Mouse (Mus musculus): ENCODE results near the gene Eddm3b.
"Not testable (repeated sequence)": the region's sequence is repeated elsewhere in the genome, so short reads cannot be mapped to it uniquely, and the experiment has no call there.

Gene Eddm3b

GRCm38 (mm10) chr14:51142568-51142967, 28.3 kb downstream of the Eddm3b start:
- no peak for DNase-seq (ENCODE audit: low read depth, low spot score)

- peak; percentile 69 for DNase-seq (ENCODE audit: low read depth, low spot score)
These were observed 29.1 kb downstream of the Eddm3b start for GRCm38 (mm10) chr14:51143287-51143686.

- DNase-seq (ENCODE audit: low read depth, low spot score) = no peak
These were observed 29.7 kb downstream of the Eddm3b start for GRCm38 (mm10) chr14:51143937-51144336.

GRCm38 (mm10) chr14:51144451-51144850, 30.2 kb downstream of the Eddm3b start:
- no peak for DNase-seq (ENCODE audit: low read depth, low spot score)

- no peak for DNase-seq (ENCODE audit: low read depth, low spot score)
These were observed 31.3 kb downstream of the Eddm3b start for GRCm38 (mm10) chr14:51145521-51145920.

- DNase-seq (ENCODE audit: low read depth, low spot score) = no peak
These were observed 32.5 kb downstream of the Eddm3b start, which contains the start of gene Rnase1 for GRCm38 (mm10) chr14:51146685-51147084. Rnase1 (minus strand) TSS chr14:51146785.

- no peak for DNase-seq (ENCODE audit: low read depth, low spot score)
These were observed 33.8 kb downstream of the Eddm3b start for GRCm38 (mm10) chr14:51148006-51148405.

GRCm38 (mm10) chr14:51149164-51149563, 34.9 kb downstream of the Eddm3b start:
- no peak for DNase-seq (ENCODE audit: low read depth, low spot score)

- DNase-seq (ENCODE audit: low read depth, low spot score) = no peak
These were observed 36.1 kb downstream of the Eddm3b start for GRCm38 (mm10) chr14:51150206-51150831.

- DNase-seq (ENCODE audit: low read depth, low spot score) = no peak
These were observed 38.1 kb downstream of the Eddm3b start for GRCm38 (mm10) chr14:51152249-51152870.

GRCm38 (mm10) chr14:51156056-51156735, 42.0 kb downstream of the Eddm3b start:
- DNase-seq (ENCODE audit: low read depth, low spot score) = no peak

GRCm38 (mm10) chr14:51156736-51157068, 42.5 kb downstream of the Eddm3b start:
- DNase-seq (ENCODE audit: low read depth, low spot score) = no peak

- DNase-seq (ENCODE audit: low read depth, low spot score) = no peak
These were observed 42.8 kb downstream of the Eddm3b start for GRCm38 (mm10) chr14:51157072-51157471.

GRCm38 (mm10) chr14:51161976-51162375, 47.8 kb downstream of the Eddm3b start, which contains the start of gene Rnase2b:
Rnase2b (plus strand) TSS chr14:51162260.
- DNase-seq (ENCODE audit: low read depth, low spot score) = not testable (repeated sequence)

- DNase-seq (ENCODE audit: low read depth, low spot score) = not testable (repeated sequence)
These were observed 49.1 kb downstream of the Eddm3b start for GRCm38 (mm10) chr14:51163323-51163722.

GRCm38 (mm10) chr14:51165435-51165834, 51.2 kb downstream of the Eddm3b start:
- no peak for DNase-seq (ENCODE audit: low read depth, low spot score)

GRCm38 (mm10) chr14:51166068-51166467, 51.8 kb downstream of the Eddm3b start:
- no peak for DNase-seq (ENCODE audit: low read depth, low spot score)
